Mouse (Mus musculus) natural killer cell, adult 2 months (primary cell): ENCODE measurements around the gene Erc1.
A peak's percentile ranks its signal among the peaks of the same experiment; 100 is the strongest.

Experiments
- DNase-seq, 2 experiments: peaks; one replicate each; pipeline ENCODE4 v3.0.0; 2022; ENCODE audit warnings: low spot score in 2 of 2

The Erc1 gene

DNA sequence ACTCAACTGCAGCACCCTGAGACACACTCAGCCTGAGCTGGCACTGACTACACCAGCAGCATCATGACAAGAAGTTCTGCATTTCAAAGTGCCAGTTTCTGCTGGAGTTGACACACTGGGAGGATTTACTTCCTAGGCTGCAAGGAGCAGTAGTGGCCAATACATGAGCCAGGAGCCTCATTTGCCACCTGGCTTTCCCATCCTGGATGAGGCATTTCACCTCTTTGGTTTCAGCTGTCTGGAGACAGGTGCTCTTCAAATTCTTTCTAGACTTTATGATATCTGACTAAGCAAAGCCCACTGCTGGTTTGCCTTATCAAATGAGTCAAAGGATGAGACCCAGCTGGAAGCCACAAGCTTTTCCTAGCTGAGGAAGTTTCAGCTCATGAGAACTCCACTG is 260.5 kb downstream of the Erc1 start:
- DNase-seq = no peak

DNA sequence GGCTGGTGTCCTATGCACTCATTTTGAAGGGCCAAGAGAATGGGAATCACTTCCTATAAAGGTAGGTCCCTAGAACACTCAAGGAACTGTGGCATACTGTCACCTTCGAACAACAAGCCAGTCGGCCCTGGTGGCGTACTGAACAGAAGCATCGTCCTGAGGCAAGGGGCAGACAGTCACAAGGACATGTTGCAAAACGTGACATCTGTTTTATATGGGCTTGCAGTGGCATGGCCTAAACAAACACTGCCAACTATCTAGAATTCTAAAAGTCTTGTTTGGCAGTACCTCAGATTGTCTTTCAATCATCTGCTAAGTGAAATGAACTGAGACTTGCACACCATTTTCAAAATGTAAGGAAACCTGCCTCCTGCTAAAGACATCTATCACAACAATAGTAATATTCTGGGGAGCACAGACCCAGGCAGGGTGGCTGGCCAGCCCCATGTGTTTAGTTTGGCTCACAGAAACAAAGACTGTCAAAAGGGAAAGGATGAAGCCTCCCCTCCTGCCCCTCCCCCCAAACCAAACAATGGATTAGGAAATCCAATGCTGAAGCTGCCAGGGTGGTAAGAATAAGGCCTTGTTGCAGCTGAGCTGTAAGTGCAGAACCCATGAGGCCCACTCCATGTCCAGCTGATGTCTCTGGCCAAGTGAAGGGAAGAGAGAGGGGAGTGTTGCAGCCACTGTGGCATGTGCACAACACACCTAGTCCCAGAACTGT is 262.2 kb downstream of the Erc1 start:
- DNase-seq = no peak

GRCm38 (mm10) chr6:119584061-119584460 is 263.9 kb downstream of the Erc1 start:
- no peak for DNase-seq

- no peak for DNase-seq
Observed at GRCm38 (mm10) chr6:119583165-119583564, 264.8 kb downstream of the Erc1 start.

- no peak for DNase-seq
Observed at GRCm38 (mm10) chr6:119576706-119577105, 271.3 kb downstream of the Erc1 start.

- no peak for DNase-seq
Observed at GRCm38 (mm10) chr6:119575331-119575730, 272.6 kb downstream of the Erc1 start.

DNA sequence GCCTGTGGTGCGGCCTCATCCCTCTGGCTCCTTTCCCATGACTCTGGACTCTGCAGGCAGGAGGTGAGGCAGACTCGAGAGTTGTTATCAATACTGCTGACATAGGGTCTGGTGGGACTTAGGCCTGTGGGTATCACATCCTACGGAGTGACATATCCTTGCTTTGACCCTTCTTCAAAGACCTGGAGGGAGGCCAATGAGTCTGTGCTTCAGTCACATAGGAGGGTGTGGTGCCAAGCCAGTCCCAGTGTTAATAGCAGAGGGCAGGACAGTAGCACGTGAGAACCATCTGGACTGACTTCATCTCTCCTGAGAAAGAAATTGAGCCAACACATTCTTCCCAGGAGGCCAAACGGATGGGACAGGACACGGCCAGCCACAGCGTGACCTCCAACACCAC is 275.7 kb downstream of the Erc1 start:
- DNase-seq = no peak

- DNase-seq = no peak
Observed at GRCm38 (mm10) chr6:119570797-119571196, 277.2 kb downstream of the Erc1 start.

- DNase-seq = no peak
Observed at GRCm38 (mm10) chr6:119568339-119568738, 279.6 kb downstream of the Erc1 start.

GRCm38 (mm10) chr6:119565451-119566379 is 282.3 kb downstream of the Erc1 start:
- DNase-seq = no peak

GRCm38 (mm10) chr6:119562558-119562957 is 285.4 kb downstream of the Erc1 start:
- DNase-seq = no peak

DNA sequence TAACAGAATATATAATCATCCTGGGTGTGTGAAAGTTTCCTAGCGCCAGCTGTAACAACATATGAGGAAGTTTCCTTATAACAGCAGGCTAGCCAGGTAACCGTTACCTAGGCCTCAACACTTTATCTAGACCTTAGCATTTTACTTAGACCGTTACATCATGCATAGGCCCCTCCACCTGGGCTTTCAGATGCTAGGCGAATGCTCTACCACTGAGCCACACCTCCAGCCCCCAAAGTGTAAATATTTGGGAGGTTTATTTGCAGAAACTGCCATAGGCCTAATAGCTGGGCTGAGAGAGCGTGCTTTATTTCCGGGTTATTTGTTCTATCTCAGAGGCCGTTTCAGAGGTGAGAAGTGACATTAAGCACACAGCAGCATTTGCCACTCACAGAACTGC is 289.1 kb downstream of the Erc1 start:
- no peak for DNase-seq

GRCm38 (mm10) chr6:119554439-119554838 is 293.5 kb downstream of the Erc1 start:
- DNase-seq = no peak

DNA sequence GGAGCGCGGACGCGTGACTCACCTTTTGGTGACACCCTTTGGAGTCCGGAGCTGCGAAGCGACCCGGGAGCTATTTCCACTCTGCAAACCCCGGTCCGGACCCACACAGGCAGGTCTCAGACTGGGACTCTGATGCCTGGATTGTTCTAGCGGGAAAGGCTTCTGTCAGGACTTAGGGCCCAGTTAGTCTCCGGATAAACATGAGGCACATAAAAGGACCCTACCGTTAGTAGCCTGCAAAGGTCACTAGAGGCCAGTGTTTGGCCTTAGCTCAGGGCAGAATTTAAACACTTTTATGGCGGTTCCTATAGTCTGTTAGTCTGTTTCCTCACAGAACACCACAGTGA is 303.5 kb downstream of the Erc1 start:
- DNase-seq = no peak

GRCm38 (mm10) chr6:119543803-119544517 is 304.0 kb downstream of the Erc1 start, which contains the start of gene Wnt5b:
Wnt5b (minus strand) TSS chr6:119544347.
- no peak for DNase-seq

DNA sequence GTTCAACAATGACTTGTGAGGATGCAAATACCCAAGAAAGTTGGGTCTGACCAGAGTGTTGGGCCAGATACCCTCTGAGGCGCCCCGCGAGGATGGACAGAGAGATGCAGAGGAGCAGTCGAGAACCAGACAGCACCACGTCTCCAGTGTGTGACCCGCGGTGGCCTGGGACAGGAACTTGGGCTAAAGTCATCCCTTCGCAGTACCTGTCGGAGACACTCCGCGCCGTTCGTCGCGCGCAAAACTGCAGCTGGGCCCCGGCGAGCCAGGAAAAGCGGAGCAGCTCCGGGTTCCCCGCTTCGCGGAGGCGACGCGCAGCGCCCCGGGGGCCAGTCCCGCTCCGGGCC is 304.5 kb downstream of the Erc1 start:
- DNase-seq = no peak

DNA sequence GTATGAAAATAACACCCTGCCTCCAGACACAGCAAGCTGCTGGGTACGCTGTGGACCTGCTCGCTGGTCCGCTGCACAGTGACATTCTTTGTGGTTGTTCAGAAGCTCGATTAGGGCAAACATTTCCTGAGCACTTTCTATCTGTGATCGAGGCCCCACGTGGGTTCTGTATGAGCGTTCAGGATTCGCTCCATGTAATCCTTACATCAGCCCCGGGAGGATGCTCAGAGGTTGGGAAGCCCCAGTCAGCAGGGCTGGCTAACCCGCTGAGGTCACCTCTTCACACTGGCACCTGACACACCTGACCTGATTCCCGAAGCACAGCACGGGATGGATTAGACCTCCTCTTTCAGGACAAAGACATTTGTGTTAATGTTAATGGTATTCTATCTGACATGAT is 312.1 kb downstream of the Erc1 start:
- no peak for DNase-seq

- DNase-seq = no peak
Observed at GRCm38 (mm10) chr6:119533170-119533709, 314.7 kb downstream of the Erc1 start.

DNA sequence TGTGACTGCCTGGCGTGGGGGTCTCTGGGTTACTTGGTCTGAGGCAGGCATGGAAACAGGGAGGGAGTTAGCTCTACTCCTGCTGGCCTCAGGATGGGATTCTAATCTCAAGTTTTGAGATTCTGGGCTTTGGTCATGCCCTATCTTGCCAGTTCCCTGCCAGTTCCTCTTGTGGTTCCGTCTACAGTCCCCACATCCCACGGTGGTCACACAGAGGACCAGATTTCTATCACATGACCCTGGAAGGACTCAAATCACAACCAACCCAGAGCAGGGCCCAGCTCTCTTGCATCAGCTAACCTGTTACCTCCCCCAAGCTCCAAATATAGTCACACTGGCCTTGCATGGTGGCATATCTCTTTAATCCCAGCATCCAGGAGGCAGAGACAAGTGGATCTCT is 318.3 kb downstream of the Erc1 start:
- no peak for DNase-seq

- DNase-seq = no peak
Observed at GRCm38 (mm10) chr6:119526498-119526897, 321.5 kb downstream of the Erc1 start.

GRCm38 (mm10) chr6:119521931-119522391 is 326.0 kb downstream of the Erc1 start:
- peak; percentile 46 to 63 for DNase-seq

DNA sequence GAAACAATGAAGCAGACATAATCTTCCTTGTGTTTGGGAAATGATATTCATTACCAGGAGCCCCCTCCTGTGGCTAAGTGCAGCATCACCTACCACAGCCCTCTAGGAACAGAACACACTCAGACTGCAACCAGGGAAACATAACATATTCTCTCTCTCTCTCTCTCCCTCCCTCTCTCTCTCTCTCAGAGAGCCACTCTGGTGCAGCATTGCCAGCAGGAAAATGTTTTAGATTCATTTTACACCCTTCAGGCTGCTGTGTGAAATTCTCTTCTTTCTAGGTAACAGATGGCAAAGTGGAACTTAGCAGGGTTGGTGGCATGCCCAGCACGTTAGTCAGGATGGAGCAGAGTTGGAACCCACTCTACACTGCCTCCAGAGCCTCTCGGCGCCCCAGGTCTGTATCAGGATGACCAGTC is 326.5 kb downstream of the Erc1 start:
- no peak for DNase-seq
